Mouse (Mus musculus): ENCODE measurements around the gene Micu1.

The Micu1 gene

GRCm38 (mm10) chr10:59809991-59810574 is 107.8 kb downstream of the Micu1 start:
- DNase-seq (ENCODE audit: low spot score), result no peak

DNA sequence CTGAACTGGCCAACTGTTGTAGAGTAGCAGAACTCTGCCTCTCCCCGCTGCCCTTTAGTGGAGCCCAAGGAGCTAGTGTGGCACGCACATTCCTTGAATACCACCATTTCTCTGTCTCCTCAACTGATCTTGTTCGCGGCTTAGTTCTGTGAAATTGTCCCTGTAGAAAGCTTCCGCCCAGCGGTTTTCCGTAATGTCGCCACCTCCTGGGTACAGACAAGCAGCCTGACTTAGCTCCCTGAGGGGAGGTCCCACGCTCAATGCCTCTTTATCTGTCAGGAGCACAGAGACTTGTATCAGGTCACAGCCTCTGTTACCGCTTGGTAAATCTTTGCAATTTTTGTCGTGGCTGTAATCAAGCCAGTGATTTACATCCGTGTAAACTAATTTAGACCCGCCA is 110.7 kb downstream of the Micu1 start:
- DNase-seq (ENCODE audit: low spot score), result no peak

DNA sequence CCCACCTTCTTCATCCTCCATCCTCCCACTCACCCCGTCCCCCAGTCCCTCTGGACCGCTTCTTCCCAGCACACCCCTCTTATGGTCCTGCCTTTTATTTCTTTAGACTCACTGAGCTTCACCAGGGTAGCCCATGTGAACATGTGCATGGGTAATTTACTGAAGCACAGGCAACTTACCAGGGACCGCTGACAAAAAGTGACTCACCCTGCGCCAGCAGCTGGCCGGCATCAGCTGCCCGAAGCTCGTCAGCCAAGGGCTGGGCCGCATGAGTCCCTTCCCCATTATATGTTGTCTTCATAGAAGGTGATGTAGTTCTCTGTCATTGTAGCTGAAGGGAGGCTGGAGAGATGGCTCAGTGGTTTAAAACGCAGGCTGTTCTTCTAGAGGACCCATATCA is 111.5 kb downstream of the Micu1 start:
- DNase-seq (ENCODE audit: low spot score), result no peak

DNA sequence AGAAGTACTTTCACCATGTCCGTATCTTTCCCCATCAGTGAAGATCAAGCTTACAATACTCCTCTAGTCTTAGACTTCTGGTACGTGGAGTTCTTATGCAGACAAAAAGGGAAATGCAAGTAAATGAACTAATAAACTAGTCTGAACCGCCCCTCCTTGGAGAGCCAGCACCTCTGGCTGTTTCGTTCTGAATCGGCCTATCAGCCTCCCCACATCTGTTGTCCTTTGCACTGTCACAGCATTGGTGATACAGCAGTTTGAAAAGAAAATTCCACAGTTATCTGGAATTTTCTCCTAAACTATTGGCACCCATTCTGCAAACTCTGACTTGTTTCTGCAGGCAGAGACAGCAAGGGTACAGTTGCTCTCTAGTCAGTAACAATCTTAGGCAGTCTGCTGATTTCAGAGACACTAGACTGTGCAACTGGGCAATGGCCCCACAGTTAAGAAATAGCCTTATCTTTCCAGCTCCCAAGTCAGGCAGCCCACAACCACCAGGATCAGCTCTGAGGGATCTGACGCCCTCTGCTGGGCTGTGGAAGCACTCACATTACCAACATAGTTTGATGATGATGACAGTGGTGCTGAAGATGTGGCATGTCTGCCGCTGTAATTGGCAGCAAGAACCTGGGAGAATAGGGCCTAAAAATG is 112.4 kb downstream of the Micu1 start:
- DNase-seq (ENCODE audit: low spot score), result peak; percentile 41

- DNase-seq (ENCODE audit: low spot score), result no peak
Measured at GRCm38 (mm10) chr10:59816569-59816968, 114.3 kb downstream of the Micu1 start.

DNA sequence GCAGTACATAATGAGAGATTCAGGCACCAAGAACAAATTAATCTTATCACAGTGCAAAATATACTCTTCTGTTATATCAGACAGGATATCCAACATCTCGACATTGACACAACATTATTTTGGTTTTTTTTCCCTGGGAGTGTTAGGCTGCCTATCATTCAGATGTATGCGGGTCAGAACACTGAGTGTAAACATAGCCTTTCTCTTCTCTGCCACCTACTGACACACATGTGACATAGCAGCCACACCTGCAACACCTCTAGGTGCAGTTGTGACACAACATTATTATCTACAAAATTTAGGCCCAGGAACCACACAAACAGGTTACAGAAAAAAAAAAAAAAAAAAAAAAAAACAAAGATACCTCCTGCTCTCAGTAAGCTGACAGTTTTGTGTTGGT is 115.3 kb downstream of the Micu1 start:
- DNase-seq (ENCODE audit: low spot score), result no peak

- DNase-seq (ENCODE audit: low spot score), result no peak
Measured at GRCm38 (mm10) chr10:59817991-59818390, 115.7 kb downstream of the Micu1 start.

- DNase-seq (ENCODE audit: low spot score), result no peak
Measured at GRCm38 (mm10) chr10:59819146-59819545, 116.9 kb downstream of the Micu1 start.

DNA sequence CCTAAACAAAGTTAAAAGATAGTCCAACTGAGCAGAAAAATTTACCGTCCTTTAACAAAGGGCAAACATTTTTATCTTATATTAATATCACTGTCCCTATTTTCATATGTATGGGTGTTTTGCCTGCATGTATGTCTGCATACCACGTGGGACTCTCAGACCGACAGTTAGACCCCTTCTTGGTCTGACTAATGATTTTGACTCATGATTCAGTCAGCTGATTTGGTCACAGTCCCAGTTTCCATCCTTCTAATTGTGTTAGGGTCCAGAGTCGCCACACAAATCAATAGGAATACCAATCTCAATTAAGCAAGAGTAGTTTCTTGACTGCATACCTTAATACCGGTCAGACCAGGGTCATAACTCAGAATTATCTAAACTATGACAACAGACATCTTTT is 118.6 kb downstream of the Micu1 start:
- DNase-seq (ENCODE audit: low spot score), result no peak

- no peak for DNase-seq (ENCODE audit: low spot score)
Measured at GRCm38 (mm10) chr10:59821334-59822066, 119.2 kb downstream of the Micu1 start.

- no peak for DNase-seq (ENCODE audit: low spot score)
Measured at GRCm38 (mm10) chr10:59822857-59823256, 120.6 kb downstream of the Micu1 start.

- DNase-seq (ENCODE audit: low spot score), result no peak
Measured at GRCm38 (mm10) chr10:59825137-59825812, 123.0 kb downstream of the Micu1 start.

DNA sequence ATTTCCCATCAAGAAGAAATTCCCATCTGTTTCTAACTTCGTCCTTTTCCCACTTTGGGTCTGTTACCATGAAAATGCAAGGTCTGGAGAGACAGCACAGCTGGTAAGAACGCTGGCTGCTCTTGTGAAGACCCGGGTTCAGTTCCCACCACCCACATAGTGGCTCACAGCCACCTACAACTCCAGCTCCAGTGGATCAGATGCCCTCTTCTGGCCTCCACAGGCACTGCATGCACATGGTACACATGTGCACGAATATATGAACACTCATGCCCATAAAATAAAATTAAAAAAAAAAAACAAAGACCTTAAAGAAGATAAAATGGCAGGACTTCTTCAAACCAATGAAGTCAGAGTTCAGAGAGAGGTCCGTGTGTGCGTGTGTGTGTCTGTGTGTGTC is 127.6 kb downstream of the Micu1 start:
- DNase-seq (ENCODE audit: low spot score), result no peak

DNA sequence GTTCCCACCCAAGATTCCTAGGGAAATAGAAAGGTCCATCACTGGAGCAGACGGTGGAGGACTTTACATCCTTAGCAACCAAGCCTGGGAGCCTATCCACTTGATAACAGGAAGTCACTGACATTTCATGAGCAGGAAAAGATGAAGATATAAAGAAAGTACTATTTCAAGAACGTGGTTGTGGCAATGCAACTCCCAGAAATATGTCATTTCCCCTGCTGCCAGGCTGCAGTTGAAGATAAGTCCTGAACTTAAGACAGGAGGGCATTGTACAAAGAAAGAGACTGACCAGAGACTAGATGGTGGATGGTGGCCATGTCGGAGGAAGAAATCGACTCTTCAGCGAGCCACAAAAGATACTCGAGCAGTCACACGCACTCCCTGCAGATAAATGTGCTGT is 129.7 kb downstream of the Micu1 start:
- DNase-seq (ENCODE audit: low spot score), result no peak

GRCm38 (mm10) chr10:59835301-59836155 is 133.3 kb downstream of the Micu1 start:
- no peak for DNase-seq (ENCODE audit: low spot score)

- no peak for DNase-seq (ENCODE audit: low spot score)
Measured at GRCm38 (mm10) chr10:59837490-59837889, 135.2 kb downstream of the Micu1 start.

DNA sequence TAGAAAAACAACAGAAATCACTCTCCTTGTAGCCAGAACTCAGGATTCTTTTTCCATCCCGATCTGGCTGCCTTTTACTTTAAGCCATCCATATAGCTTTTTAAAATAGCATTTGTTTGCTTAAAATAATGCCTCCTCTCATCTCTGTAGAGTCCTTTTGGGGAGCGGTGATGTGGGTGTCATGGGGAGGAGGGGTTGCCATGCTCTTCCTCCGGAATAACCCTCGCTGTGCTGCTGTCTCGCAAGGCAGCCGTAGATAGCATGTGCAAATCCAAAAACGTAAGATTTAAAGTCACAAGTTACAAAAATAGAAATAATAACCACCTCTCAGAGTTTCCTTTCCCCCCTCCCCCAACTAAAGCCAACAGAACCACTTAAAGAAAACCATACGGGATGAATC is 139.2 kb downstream of the Micu1 start:
- no peak for DNase-seq (ENCODE audit: low spot score)

DNA sequence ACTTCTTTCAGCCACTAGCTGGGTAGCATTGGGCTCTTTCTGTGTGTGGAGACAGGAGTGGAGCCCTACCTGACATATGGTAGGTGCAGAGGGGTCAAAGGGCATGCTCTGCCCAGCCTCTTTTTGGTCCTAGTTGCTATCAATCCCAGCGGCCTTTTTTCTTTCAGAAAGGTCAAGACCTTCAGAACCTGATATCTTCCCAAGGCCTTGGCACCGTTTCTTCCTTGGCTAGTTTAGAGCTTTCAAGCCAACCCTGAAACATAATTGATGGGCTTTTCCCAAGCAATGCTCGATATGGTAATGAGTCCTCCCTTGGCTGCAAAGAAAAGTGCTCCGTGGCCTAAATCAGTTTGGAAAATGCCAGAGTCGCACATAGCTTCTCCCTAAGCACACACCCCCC is 140.8 kb downstream of the Micu1 start:
- DNase-seq (ENCODE audit: low spot score), result no peak

DNA sequence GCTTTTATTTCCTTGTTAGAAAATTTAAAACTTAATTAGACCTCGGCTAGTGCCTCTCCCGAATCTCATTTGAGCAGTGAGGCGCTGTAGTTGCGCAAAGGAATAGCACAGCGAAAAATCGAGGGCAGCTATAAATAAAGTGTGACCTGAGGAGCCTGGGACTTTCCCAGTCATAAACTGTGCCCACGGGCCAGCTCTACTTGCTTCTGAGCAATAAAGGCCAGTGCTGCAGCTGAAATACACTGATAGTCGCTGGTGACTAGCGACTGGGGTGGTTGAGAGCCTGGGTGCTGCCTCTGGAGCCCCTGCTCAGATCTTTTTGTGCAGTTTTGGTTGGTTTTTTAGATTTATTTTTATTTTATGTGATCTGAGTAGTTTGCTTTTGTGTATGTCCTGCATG is 142.4 kb downstream of the Micu1 start:
- no peak for DNase-seq (ENCODE audit: low spot score)

DNA sequence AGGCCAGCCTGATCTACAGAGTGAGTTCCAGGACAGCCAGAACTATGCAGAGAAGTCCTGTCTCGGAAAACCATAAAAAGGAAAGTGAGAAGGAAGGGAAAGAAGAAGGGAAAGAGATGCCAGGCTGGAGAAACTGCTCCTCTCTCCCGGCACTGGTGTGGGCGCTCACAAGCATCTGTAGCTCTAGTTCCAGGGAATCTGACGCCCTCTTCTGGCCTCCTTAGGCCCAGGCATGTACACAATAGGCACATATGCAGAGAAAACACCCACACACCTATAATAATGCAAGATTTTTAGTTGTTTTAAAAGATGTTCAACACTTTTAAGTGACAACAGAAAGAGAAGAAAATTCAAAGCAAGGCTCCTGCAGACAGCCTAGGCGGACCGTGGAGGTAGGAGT is 144.1 kb downstream of the Micu1 start:
- no peak for DNase-seq (ENCODE audit: low spot score)

DNA sequence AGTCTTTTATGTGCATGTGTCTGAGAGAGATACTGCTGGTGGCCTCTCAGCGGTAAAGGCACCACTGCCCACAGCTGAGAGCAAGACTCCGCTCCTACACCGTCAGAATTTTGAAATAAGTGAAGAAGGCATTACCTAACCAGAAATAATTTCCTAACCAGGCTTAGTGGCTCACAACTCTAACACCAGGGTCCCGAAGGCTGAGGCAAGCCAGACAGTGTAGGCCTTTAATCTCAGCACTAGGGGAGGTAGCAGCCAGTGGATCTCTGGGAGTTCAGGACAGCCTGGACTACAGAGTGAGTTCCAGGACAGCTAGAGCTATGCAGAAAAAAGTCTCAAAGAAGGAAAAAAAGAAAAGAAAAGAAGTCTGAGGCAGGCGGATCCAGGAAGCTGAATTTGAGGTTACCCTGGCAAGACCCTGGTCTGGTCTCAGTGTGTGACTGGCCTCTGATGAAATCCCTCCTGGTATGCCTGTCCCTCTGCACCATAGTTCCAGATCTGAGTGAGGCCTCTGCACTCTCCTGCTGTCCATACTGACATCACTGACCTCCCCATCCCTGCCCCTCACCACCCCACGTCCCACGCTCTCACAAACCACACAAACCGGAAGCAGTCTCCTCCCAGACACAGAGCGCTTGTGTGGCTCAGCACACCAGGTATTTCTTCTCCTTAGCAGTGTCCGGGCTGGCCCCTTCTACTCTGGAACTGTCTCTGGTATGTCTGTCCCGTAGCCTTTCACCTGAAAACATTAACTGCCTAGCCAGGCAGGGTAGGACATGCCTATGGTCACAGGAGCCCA is 146.0 kb downstream of the Micu1 start:
- no peak for DNase-seq (ENCODE audit: low spot score)
